Mouse (Mus musculus): Measurements from ENCODE around the gene Dand5.

DNA sequence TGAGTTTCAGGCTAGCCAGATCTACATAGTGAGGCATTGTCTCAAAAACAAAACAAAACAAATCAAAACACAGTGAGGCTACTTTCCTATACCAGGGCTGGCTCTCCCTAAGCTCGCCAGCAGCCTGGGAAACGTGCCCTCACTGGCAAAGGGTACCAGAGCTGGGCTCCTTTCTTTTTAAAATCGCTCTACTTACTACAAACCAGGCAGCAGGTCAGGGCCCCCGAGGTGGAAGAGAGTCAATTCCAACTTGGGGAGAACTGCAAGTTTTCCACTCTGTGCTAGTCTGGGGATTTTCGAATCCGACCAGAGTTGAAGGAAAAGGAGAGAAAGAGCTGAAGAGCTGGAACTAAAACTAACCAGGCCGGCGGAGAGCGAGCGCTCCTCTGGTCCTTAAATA lies 39.9 kb downstream of the Dand5 start:
- no peak for TF ChIP-seq CTCF (IDR thresholded peaks at IDR 0.05; ENCODE audit: control insufficient read depth, insufficient read depth, low read length)
- TF ChIP-seq POLR2A (IDR thresholded peaks at IDR 0.05; ENCODE audit: borderline replicate concordance, control insufficient read depth, low read depth, low read length) = no peak

Measured in bone marrow, adult 2 months (tissue).